Mouse (Mus musculus) ES-Bruce4 (cell line): ENCODE results near the gene Ddah2.

Source experiments
- EP300 ChIP-seq: IDR thresholded peaks from 2 replicates; pipeline ENCODE4 v1.6.1; 2011; ENCODE audit warnings: low read depth, low read length; ENCODE audit not compliant: insufficient read depth
- POLR2A ChIP-seq: IDR thresholded peaks from one replicate; pipeline ENCODE4 v1.8.1; 2011; ENCODE audit warnings: low read length; ENCODE audit not compliant: insufficient read depth

DNA sequence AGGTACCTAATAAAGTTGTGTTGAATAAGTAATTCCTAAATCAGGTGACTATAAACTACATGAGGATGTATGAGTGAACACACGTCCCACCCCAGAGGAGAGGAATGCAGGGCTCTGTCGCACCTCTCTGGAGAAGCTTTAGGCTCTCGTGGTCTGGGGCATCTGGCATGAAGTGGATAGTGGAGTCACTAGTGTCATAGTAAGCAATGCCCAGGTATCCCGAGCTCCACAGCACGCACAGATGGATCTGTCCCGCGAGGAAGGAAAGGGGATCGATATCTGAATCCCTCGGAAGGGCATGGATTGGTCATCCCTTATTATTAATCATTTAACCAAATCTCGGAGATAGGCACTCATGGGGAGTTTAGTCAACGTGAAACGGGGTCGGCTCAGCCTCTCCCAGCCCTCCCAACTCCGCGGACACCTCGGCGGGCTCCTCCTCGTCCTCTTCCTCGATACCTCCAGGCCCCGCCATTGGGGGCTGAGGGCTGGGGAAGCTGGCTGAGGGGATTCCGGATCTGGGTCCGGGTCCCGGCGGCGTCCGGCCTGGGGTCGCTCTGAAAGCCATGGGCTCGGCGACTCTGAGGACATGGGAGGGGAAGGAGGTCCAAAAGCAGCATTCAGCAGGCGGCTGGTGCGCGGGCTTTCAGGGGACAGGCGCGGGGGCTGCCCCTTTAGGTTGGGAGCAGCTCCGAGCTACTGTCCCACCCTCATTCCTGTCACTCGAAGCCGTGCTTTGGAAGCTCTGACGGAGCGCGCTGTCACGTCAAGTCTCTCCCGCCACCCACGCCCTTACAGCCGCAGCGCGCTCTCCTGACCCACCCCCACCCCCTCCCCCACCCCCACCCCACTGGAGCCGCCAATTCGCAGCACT, 12.8 kb upstream of the Ddah2 start:
- TF ChIP-seq EP300 (no peak), POLR2A (no peak)
